Mouse (Mus musculus) heart, embryonic 11.5 days (tissue): ENCODE results near the gene Syde1. TPM values are rescaled to one million over a fixed set of nuclear protein-coding genes. Genes with fewer than 3 reads are reported as not detected.

Experiments used
- ATAC-seq: fragments of 200-750 bp; cut with Nextera tagmentation; replicated peaks from 2 replicates; pipeline ENCODE4 v1.8.0; 2017; ENCODE audit warnings: moderate library complexity; ENCODE audit not compliant: insufficient number of reproducible peaks, low FRiP score, low TSS enrichment
- H3K27ac ChIP-seq: fragments of 300-500 bp; sonication (generic); 2 replicates; pipeline ENCODE4 v1.5.1; 2014; ENCODE audit warnings: mild to moderate bottlenecking, low read depth, low read length
- H3K27me3 ChIP-seq: fragments of 300-500 bp; sonication (generic); 2 replicates; pipeline ENCODE4 v1.6.1; 2014; ENCODE audit warnings: mild to moderate bottlenecking, low read length, mixed read lengths; ENCODE audit not compliant: control insufficient read depth, insufficient read depth
- H3K36me3 ChIP-seq: fragments of 300-500 bp; sonication (generic); 2 replicates; pipeline ENCODE4 v1.6.1; 2014; ENCODE audit warnings: mild to moderate bottlenecking, low read length, moderate library complexity, mixed read lengths; ENCODE audit not compliant: control insufficient read depth, insufficient read depth
- H3K4me1 ChIP-seq: fragments of 300-500 bp; sonication (generic); 2 replicates; pipeline ENCODE4 v1.6.1; 2014; ENCODE audit warnings: low read length; ENCODE audit not compliant: control insufficient read depth, insufficient read depth
- H3K4me2 ChIP-seq: fragments of 300-500 bp; sonication (generic); 2 replicates; pipeline ENCODE4 v1.6.1; 2014; ENCODE audit warnings: mild to moderate bottlenecking, moderate library complexity
- H3K4me3 ChIP-seq: fragments of 300-500 bp; sonication (generic); 2 replicates; pipeline ENCODE4 v1.5.1; 2014; ENCODE audit warnings: low read depth, low read length
- H3K9ac ChIP-seq: fragments of 300-500 bp; sonication (generic); 2 replicates; pipeline ENCODE4 v1.6.1; 2014; ENCODE audit warnings: mild to moderate bottlenecking, low read depth, low read length, moderate library complexity
- H3K9me3 ChIP-seq: fragments of 300-500 bp; sonication (generic); replicated peaks from 2 replicates; pipeline ENCODE4 v1.6.1; 2016; ENCODE audit warnings: low read length; ENCODE audit not compliant: control insufficient read depth
- WGBS: fragments of 180-500 bp; shearing (Covaris S2); extraction: QIAGEN DNeasy Blood & Tissue Kit; methylation state at CpG from one replicate; pipeline ENCODE4 v1.1.7; 2014; ENCODE audit not compliant: insufficient replicate concordance; 5-methylcytosine and 5-hydroxymethylcytosine counted together
- polyA plus RNA-seq: library from polyadenylated mRNA; unstranded; fragments of >200 nt; fragmentation: Nextera tagmentation; extraction: Ambion mirVana; gene quantifications from 2 replicates; pipeline ENCODE4 v1.2.1, GENCODE M21; 2014

The Syde1 gene
- polyA plus RNA-seq, 1 experiment from 2014 or later: 15.7 TPM

DNA sequence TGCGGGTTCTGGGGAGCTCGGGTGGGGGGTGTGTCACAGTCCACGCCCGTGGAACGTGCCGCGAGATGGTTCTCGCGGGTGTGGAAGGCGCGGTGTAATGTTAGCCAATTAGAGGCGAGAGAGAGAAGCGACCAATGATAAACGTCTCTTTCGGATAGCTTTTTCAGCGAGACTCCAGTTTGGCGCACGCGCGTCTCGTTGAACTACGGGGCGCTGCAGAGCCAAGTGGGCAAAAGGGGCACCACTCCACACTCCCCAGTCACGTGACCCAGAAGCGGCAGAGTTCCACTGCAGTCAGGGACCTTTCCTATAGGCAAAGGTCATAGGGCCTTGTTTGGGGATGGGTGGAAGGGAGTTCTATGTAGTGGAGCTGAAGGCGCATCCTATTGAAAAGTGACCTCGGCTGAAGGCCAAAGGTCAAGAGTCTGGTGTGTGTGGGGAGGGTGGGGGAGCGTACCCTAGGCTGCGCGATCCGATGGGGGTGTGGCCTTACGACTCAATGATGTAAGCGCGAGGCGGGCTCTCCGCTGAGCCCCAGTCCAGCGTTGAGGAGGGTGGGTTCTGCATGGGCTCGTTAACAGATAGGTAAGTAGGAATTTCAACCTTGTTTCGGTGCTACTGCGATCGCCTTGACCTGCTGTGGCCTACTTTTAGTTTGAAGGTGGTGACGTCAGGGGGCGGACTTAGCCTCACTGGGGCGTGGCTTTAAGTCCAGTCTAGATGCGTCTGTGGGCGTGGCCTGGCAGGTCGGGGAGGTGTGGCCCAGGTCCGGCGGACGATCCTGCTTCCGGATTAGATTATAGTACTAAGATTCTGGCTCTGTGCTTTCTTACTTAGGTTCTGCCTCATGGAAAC is 17.3 kb downstream of the Syde1 start, which contains the start of gene Ilvbl:
Ilvbl (plus strand) TSS at position 97 of the 855 bp plus-strand sequence.
- Histone ChIP-seq H3K9me3 (no peaks in the 10 kb centered on the region), H3K27ac (peak within 1 kb of the TSS; percentile 87), H3K9ac (peak within 1 kb of the TSS; percentile 83), H3K27me3 (no peaks in the 10 kb centered on the region), H3K4me1 (peaks cover 9% of the 10 kb centered on the region; the same call in 1 of the 2 replicates), H3K4me3 (peak within 1 kb of the TSS; percentile 74), H3K4me2 (peak within 1 kb of the TSS; percentile 84), H3K36me3 (peaks cover 5% of the 10 kb centered on the region)
- peak; percentile 91 for ATAC-seq
- under 1% methylated on average over 51 of the region's 51 CpGs for WGBS

DNA sequence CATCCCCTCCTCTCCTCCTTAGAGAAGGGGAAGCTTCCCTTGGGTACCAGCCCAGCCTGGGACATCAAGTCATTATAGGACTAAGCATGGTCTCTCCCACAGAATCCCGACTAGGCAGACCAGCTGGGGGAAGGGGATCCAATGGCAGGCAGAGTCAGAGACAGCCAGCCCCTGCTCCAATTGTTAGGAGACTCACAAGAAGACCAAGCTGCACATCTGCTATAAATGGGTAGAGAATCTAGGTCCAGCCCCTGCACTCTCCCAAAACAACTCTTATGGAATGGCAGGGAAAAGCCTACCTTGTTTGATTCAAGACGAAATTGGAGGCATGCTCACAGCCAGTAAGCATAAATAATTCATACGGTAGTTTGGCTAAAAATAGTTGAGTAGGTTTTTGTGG is 18.5 kb downstream of the Syde1 start:
- Histone ChIP-seq H3K4me1 (peaks cover 9% of the 10 kb centered on the region; the same call in 1 of the 2 replicates), H3K27me3 (no peaks in the 10 kb centered on the region), H3K27ac (no peak overlapping the region), H3K9me3 (no peaks in the 10 kb centered on the region), H3K4me3 (no peak overlapping the region), H3K9ac (no peak overlapping the region), H3K4me2 (no peak overlapping the region), H3K36me3 (0 out of 2 replicates have a peak, but pooled peaks cover 2% of the 10 kb centered on the region)
- no peak for ATAC-seq
- WGBS: 81% methylated on average over 3 of the region's 3 CpGs

DNA sequence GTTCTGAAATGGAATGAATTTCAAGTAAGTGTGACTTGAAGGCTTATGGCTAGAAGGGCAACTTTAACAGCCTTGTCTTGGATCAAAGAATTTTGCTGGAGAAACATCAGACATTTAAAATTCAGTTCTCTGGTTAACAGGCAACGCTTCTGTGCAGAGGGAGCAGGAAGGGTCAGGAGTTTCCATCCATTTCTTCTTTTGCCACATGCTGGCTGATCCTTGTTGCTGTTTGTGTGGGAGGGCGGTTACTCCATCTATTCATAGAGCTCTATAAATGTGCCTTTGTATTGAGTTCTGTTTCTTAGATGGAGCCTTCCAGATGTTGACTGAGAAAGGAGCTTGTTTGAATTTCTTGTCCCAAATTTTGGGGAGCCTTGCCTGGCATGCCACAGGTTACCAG is 20.9 kb downstream of the Syde1 start:
- H3K9me3 ChIP-seq: no peaks in the 10 kb centered on the region
- 52% methylated on average over 2 of the region's 2 CpGs for WGBS

DNA sequence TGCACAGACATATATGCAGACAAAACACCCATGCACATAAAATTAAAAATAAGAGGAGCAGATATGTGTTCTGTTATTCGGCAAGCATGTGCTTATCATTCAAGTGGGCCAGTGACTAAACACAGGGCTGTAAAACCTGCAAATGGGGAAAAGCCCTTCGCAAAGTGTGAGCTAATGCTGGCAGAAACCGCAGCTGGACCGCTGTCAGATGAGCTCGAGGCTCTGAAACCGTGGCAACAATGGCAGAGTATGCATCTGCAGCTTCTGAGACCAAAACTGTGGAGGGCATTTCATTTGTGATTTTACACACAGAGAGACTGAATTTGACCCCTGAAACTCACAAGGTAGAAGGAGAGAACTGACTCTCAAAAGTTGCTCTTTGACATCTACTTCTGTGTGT is 21.3 kb downstream of the Syde1 start:
- ATAC-seq: no peak
- H3K9ac ChIP-seq: no peak overlapping the region
- H3K27me3 ChIP-seq: no peaks in the 10 kb centered on the region
- no peaks in the 10 kb centered on the region for H3K36me3 ChIP-seq
- 64% methylated on average over 6 of the region's 6 CpGs for WGBS
- H3K9me3 ChIP-seq: no peaks in the 10 kb centered on the region
- H3K4me1 ChIP-seq: peaks cover 2% of the 10 kb centered on the region; the same call in 1 of the 2 replicates
- no peak overlapping the region for H3K27ac ChIP-seq
- H3K4me3 ChIP-seq: no peak overlapping the region
- no peak overlapping the region for H3K4me2 ChIP-seq

More for the DNA sequence above, 20.9 kb downstream of the Syde1 start:
- H3K4me1 ChIP-seq: peaks cover 7% of the 10 kb centered on the region; the same call in 1 of the 2 replicates
- H3K27me3 ChIP-seq: no peaks in the 10 kb centered on the region
- no peak for ATAC-seq
- no peak overlapping the region for H3K4me2 ChIP-seq
- H3K9ac ChIP-seq: no peak overlapping the region
- H3K27ac ChIP-seq: no peak overlapping the region
- H3K36me3 ChIP-seq: no peaks in the 10 kb centered on the region
- H3K4me3 ChIP-seq: no peak overlapping the region

DNA sequence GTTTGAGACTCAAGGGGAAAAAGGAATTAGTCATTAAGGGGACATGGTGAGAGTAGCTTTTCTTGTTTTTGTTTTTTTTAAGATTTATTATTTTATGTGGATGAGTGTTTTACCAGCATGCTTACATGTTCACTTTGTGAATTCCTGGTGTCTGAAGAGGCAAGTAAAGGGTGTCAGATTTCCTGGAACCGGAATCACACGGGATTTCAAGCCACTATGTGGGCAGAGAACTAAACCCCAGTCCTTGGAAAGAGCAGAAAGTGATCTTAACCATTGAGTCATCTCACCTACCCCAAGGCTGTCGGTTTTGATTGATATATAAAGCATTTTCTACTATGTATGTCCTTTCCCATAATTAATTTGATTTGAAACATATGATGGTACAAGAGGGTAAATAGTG is 22.1 kb downstream of the Syde1 start:
- 45% methylated on average over 3 of the region's 3 CpGs for WGBS
- Histone ChIP-seq H3K4me2 (no peak overlapping the region), H3K9me3 (no peaks in the 10 kb centered on the region), H3K9ac (no peak overlapping the region), H3K4me3 (no peak overlapping the region), H3K27ac (no peak overlapping the region), H3K36me3 (no peaks in the 10 kb centered on the region), H3K27me3 (no peaks in the 10 kb centered on the region), H3K4me1 (no peaks in the 10 kb centered on the region)
- ATAC-seq: no peak

DNA sequence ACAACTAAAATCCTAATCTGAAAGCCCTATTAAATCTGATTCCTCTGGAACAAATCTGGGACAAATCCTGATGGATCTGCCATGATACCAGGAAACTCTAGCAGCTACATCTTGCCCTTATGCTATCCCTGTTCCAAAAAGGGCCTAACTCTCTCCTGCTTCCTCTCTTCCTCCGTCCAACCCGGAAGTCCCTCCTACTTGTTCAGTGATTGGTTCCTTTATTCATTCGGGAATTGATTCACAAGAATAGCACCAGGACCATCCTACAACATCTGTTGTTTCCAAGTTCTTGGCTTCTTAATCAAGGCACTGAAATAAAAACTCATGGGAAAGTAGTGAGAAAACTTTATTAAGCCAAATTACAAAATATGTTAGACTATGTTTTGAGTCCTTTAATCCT is 22.6 kb downstream of the Syde1 start:
- H3K4me1 ChIP-seq: no peaks in the 10 kb centered on the region
- no peak overlapping the region for H3K27ac ChIP-seq
- no peak overlapping the region for H3K4me2 ChIP-seq
- H3K9ac ChIP-seq: no peak overlapping the region
- no peak for ATAC-seq
- 76% methylated on average over 3 of the region's 3 CpGs for WGBS
- no peaks in the 10 kb centered on the region for H3K27me3 ChIP-seq
- no peak overlapping the region for H3K4me3 ChIP-seq
- no peaks in the 10 kb centered on the region for H3K36me3 ChIP-seq
- no peaks in the 10 kb centered on the region for H3K9me3 ChIP-seq

DNA sequence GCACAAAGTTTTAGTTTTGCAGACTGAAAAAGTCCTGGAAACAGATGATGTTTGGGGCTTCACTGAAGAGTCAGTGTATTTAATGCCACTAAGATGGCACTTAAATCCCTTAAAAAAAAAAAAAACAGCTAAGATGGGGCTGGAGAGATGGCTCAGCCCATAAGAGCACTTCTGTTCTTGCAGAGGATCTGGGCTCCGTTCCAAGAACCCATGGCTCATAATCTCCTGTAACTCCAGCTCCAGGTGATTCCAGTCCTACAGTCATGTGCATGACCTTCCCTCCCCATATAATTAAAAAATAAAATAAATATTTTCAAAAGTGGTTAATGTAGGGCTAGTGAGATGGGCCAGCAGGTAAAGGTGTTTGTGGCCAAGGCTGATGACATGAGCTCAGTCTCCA is 26.7 kb downstream of the Syde1 start:
- 78% methylated on average over 1 of the region's 1 CpGs for WGBS
- no peaks in the 10 kb centered on the region for H3K36me3 ChIP-seq
- ATAC-seq: no peak
- H3K4me2 ChIP-seq: no peak overlapping the region
- no peak overlapping the region for H3K9ac ChIP-seq
- no peak overlapping the region for H3K27ac ChIP-seq
- no peak overlapping the region for H3K4me3 ChIP-seq
- no peaks in the 10 kb centered on the region for H3K4me1 ChIP-seq
- H3K27me3 ChIP-seq: no peaks in the 10 kb centered on the region
- no peaks in the 10 kb centered on the region for H3K9me3 ChIP-seq

DNA sequence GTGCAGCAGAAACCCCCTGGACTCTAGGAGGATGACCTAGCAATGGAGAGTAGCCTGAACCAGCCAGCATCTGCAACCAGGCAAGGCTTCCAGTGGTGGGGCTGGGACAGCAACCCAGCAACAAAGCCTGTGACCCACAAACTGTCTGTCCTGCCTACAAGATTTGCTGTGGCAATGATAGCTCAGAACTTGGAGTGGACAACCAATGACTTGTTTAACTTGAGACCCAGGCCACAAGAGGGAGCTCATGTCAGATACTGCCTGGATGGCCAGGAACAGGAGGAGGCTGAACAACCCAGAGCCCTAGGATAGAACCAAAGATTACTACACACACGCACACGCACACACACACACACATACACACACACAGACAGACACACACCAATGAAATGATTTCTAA is 50.8 kb downstream of the Syde1 start:
- Histone ChIP-seq H3K27ac (no peak overlapping the region), H3K9me3 (no peaks in the 10 kb centered on the region), H3K36me3 (no peaks in the 10 kb centered on the region), H3K4me3 (no peak overlapping the region), H3K9ac (no peak overlapping the region), H3K4me2 (no peak overlapping the region), H3K4me1 (no peaks in the 10 kb centered on the region), H3K27me3 (no peaks in the 10 kb centered on the region)
- WGBS: 59% methylated on average over 2 of the region's 2 CpGs
- no peak for ATAC-seq
